Mouse (Mus musculus): ENCODE results near the gene Frrs1.
A peak's percentile ranks its signal among the peaks of the same experiment; 100 is the strongest.
"Not testable (repeated sequence)": the region's sequence is repeated elsewhere in the genome, so short reads cannot be mapped to it uniquely, and the experiment has no call there.

Gene Frrs1

DNA sequence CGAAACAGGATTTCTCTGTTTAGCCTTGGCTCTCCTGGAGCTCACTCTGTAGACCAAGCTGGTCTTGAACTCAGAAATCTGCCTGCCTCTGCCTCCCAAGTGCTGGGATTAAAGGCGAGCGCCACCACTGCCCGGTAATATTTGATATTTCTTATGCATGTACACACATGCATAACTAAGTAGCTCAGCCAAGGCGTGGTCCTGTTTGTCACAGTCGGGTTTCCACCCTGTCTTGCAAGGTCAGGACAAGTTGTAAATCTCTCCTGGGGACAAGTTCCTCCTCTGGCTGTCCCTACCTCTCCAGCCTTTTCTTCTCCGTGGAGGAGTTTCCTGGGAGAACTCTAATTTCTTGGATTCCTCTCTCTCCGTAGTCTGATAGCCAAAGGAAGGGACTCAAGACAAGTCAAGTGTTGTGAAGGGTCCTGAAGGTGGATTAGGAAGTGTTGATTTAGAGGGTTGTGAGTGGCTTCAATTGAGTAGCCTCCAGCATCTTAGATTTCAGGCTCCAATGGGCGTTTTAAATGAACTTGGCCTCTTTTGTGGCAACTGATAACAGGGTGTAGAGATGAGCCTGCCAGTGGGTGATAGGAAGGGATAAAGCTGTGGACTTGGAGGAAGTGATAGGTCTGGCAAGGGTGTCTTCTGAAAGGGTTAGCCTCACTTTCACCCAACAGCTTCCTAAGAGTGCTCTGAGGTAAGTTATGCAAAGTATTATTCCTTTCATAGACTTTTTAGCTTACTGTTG is at the start of gene Frrs1:
TSS of gene Frrs1 (plus strand) at position 524 of the 745 bp plus-strand sequence.
- no peak for DNase-seq

DNA sequence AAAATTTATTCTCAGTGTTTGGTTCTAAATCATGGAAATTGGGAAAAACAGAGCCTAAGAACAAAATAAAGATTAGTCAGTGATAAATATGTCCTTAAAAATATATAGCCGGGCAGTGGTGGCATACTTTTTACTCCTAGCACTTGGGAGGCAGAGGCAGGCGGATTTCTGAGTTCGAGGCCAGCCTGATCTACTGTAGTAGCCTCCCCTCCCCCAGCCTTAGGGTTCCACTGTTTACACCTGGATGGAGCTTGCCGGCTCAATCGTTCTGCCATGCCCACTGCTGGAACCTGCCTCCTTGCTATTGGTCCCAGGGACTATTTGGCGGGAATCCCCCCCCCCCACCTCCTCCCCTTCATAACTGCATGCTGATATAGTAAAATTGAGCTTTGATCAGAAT is 48.9 kb upstream of the Frrs1 start:
- DNase-seq, result not testable (repeated sequence)

DNA sequence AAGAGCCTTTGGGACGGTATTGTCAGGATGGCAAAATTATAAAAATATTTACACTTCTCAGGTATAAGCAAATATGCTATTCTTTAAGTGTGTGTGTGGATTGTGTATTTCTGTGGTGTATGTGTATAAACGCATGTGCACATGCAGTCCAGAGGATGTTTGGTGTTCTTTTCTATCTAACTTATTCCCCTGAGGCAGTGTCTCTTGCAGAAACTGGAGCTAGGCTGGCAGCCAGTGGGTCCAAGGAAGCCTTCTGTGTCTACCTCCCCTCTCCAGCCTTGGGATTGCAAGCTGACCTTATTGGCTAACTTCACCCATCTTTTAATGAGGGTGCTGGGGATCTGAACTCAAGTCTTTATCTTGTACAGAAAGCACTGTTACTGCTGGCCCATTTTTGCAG is 46.3 kb upstream of the Frrs1 start:
- no peak for DNase-seq

DNA sequence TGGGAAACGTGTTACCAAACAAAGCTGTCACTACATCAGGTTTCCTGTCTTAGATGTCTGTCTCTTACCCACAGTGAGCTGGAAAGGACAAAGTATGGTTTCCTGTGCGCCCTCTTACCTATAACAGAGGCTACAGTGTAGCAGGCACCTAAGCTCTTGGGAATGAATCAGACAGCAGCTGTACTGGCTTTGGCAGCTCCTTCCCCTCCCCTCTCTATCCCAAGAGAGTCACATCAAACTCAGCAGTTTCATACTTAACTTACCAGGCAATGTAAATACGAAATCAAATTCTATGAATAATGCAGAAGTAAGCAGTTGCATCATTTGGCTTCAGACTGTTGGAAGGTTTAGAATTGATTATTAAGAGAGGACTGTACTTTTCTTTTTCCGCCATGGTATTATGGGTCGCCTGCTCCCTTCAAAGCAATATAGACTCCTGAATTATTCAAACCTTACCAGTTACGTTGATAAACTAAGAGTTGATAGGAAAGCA is 43.9 kb upstream of the Frrs1 start:
- DNase-seq, result no peak

DNA sequence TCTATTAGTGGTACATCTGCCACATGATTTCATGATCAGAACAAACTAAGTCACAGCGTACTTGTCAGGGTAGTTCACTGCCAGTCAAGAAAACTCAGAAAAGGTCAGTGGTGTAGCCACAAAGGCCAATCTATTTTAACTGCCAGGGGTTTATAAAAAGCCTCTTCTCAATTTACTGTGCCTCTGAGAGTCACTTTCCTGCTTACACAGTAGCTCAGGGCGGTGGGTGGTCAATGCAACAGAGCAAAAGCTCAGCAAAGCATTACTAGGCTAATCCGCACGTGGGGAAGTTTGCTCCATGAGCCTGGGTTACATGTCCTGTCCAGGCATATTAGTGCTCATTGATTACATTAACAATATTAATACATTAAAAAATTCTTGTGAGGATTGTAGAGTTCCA is 43.3 kb upstream of the Frrs1 start:
- DNase-seq, result no peak

DNA sequence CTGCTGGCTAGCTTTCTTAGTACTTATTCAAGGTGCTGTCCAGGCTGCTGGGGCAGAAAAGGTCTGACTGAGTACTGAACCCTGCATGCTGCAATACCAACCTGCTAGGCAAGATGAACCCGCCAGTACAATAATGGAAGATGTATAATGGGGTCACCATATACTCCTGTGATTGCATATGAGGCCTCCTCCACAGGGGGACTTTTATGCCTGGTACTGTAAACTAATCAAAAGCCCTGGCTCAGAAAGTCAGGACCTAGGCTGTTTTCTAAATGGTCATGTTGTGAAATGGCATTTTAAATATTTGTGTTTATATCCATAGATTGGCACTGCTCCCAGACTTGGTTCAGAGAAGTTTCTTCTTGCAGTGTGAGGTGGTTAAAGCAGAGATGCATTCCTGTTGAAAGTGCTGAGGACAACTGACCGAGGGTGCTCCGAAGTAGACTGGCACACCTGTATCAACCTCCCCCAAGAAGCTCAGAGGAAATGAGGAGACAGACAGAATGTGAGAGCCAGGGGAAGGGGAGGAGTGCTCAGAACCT is 42.5 kb upstream of the Frrs1 start:
- no peak for DNase-seq

DNA sequence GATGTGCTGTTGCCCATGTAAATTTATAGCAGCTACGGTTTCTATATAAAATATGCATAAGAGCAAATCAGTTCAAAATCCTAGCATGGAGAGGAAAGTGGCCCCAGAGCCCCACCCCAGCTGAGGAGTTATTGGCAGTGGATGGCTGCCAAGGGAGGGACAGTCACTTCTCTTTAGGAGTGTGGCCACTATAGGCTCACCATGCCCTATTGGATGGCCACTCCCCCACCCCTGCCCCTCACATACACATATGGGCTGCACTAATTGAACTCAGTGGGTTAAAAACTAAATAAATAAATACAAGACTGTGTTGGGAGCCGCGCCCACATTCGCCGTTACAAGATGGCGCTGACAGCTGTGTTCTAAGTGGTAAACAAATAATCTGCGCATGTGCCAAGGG is 42.0 kb upstream of the Frrs1 start:
- DNase-seq, result no peak

DNA sequence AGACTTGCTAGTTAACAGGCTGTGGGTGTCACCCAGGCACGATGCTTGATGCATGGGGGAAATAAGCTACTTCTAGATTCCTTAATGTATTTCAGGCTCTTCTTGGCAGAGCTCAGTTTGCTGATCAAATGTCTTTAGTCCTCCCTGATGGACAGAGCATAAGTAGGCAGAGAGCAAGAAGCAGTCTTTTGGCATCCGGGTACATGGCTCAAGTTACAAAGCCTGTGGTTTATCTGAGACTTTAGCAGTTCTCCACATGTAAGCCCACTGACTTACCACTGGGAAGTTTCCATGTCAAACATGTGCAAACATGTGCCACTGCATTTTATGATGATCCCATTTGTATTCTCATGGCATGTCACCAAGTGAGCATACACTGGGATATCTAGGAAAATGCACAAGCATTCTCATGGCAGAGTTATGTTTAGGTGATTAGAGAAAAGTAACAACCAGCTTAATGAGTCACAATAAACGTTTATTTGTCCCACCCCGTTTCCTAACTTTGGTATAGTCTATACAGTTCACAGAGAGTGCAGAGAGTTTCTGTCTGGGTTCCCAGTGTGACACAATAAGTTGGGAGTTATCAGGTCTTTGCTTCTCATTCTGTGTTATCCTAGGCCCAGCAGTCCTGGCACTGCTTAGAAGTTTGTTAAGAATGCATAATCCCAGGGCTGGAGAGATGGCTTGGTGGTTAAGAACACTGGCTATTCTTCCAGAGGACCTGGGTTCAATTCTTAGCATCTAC is 32.6 kb upstream of the Frrs1 start:
- DNase-seq, result no peak

DNA sequence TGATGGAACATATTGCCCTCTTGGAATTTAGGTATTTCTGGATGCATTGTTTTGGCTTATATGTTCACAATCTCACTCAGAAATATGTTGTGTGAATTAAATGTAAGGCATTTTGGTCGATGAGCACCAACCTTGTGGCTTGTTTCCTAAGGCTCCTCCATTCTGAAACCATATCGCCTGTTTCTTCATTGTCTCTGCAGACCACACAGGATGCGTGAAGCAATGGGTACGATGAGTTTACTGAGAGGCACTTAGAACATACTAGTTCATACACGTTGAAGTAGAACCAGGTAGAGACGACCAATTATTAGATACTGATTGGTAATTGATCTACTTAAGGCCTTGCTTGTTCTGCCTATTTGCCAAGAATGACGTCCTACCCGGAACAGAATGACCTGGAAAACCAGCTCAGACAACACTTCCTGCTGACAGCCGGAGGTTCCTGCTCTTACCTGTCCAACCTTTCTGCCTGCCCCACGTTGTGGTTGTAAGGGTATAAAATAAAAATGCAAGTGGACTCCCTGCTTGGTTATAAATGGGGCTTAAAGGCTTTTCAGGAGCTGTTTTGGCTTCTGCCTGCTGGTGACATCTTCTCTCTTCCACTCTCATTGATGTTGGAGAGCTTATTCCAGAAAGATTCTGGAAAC is 29.9 kb upstream of the Frrs1 start:
- DNase-seq, result no peak

DNA sequence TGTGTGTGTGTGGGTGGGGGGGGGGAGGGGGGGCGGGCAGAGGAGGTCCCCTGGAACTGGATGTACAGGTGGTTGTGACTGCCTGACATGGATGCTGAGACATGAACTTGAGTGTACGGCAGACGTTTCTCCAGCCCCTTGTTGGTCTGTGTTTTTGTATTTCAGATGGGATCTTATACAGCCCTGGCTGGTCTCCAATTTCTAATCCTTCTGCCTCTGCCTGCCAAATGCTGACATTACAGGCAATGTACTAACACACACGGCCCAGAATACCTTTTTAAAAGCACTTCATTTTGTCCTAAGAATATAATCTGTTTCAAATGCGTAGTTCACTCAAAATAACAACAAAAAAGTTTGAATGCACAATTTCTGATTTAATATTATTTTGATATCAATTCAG is 27.9 kb upstream of the Frrs1 start:
- DNase-seq, result no peak

DNA sequence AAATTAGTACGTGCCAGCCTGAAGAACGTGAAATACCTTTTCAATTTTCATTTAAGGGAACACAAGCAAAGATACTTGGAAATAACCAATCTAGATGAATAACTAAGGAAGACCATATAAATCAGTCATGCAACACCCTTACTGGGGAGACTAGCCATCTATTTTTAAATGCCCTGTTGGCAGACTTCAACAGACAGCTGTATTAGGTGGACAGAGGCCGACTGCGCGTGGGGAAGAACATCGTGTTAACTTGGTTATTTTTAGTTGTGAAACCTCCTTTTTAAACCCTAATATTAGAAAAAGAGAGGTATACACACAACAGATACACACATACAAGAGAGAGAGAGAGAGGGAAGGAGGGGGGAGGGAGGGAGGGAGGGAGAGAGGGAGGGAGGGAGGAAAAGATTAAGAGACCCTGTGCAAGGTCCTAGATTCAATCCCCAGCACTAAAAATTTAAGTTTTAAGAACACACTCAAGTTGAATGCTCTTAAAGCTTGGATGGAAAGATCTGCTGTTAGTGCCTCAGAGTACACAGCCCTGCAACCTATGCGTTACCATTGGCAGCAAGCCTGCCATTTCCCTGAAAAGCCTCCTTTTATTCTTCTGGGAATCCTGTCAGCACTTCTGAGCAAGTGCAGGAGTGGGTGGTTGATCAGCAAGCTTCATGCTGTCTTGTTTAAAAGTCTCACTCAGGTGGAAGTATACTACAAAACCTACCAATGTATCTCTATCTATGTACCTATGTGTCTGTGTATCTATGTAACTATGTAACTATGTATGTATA is 26.5 kb upstream of the Frrs1 start:
- no peak for DNase-seq

DNA sequence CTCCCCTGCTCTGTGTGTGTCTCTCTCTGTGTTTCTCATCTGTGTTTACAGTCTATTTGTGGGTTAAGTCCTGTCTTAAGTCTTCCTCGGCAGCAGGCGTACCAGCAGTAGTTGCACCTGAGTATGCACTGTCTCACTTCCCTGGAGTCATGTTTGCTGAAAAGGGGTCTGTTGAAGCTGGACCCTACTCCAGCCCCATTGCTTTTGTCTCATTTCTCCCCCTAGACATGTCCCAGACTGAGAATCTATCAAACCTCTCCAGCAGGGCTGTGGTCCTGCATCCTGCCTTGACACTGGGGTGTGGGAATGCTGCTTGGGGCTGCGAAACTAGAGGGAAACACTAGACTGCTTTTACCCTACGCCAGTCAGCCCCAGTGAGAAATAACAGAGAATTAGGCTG is 25.8 kb upstream of the Frrs1 start:
- DNase-seq, result no peak

DNA sequence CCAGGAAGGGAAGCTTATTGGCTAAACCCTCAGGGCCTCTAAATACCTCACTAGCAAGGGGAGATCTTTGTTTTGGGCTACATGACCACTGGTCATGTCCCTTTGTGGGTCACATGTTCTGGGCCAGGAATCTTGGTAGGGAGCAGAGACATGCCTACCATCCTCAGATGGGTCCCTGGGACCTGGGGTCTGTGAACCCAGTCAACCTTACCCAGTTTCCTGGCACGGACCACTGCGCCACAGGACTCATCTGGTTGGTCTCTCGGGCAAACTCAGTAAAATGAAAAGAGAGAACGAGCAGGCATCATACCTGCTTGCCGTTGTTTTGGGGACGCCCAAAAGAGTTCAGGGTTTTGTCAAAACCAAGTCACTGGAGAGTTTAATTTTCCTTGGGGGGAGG is 25.0 kb upstream of the Frrs1 start:
- DNase-seq, result no peak

DNA sequence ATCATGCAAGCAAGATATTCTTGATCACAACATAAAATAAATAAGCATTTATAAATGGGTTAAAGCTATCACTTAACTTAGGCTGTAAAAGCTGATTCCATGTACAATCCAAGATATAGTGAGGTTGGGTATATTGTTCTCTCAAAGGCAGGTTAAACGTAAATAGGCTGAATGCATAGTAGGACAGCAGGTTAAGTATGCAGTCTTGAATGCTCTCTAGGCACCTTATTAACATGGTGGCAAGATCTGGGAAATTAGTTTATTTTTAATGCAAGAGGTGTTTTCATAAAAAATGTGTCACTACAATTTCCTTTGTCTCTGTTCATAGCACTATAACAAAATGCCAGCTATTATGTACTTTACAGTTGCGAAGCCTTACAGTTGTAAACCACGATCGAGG is 23.9 kb upstream of the Frrs1 start:
- no peak for DNase-seq

DNA sequence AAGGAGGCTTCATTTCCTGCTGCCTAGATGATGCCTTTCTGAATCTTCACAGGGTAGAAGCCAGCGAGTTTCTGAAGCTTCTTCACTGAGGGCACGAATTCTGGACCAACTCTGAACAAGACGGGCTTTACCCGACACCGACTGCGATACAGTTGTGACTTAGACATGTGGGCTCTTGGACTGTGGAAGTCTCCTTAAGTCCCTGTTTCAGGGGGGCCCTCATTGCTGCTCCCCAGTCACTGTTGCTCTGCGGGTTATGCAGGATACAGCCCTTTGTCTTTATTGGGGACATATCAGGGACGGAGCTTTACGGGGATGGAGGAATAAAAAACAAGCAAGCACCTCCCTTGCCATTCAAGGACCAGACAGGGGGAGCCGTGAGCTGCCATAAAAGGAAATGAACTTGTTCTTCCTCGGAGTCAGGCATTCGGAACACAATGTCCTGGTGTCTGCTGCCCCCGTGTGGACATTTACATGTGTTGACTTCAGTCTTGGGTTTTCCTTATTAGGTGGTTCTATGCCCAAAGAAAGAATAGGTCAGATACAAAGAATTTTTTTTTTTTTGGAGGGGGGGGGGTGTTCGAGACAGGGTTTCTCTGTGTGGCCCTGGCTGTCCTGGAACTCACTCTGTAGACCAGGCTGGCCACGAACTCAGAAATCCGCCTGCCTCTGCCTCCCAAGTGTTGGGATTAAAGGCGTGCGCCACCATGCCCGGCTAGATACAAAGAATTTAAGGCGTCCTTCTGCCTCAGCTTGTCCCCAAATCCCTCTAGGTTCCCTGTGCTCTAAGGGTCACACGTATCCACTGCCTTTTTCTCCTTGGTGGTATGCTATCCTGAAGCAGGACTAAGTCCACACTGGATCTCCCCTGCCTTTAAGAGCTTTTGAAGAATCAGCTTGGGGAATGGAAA is 23.2 kb upstream of the Frrs1 start:
- DNase-seq, result peak; percentile 83 to 87

DNA sequence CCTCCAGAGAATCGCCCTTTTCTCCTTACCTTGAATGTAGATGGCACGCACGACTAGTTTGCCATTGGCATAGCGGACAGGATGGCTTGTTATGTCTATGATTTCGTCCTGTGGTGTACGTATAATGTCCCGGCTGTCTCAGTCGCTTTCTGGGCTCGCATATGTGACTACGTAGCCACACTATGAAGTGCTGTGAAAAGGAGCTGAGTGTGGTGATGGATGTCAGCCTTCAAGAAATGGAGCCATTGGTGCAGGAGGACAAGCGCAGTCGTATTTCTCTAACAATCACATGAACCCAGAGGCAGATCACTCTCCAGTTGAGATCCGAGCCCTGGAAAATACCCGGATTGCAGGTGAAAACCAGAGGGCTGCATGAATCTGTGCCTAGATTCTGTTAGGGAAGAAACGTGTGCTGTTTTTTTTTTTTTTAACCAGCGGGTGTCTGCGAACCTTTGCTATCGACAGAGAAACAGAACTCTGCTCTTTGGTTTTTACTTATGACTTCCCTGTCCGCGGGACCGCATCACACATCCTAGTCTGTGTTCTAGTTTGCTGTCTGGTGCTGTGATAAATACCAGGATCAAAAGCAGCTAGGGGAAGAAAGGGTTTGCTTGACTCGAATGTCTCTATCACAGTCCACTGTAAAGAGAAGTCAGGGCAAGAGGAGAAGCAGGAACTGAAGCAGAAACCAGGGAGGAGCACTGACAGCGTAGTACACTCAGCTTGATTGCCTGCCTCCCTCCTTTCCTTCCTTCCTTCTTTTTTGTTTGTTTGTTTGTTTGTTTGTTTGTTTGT is 22.4 kb upstream of the Frrs1 start:
- no peak for DNase-seq

DNA sequence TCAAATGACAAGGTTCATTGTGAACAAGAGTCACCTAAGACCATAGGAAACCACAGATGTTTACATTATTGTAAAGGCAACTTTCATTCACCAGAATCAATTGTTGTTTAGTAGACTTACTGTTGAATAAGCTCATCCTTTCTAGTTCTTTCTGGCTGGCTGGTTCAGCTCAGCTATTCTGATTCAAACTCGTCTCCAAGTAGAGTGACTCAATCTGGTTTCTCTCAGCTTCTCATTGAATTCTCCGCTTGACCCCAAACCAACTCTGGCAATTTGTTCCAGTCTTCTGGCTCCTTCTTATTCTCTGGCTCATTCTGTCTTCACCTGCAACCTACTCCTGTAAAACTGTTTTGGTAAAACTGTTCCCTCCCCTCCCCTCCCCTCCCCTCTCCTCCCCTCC is 18.0 kb upstream of the Frrs1 start:
- DNase-seq, result no peak

DNA sequence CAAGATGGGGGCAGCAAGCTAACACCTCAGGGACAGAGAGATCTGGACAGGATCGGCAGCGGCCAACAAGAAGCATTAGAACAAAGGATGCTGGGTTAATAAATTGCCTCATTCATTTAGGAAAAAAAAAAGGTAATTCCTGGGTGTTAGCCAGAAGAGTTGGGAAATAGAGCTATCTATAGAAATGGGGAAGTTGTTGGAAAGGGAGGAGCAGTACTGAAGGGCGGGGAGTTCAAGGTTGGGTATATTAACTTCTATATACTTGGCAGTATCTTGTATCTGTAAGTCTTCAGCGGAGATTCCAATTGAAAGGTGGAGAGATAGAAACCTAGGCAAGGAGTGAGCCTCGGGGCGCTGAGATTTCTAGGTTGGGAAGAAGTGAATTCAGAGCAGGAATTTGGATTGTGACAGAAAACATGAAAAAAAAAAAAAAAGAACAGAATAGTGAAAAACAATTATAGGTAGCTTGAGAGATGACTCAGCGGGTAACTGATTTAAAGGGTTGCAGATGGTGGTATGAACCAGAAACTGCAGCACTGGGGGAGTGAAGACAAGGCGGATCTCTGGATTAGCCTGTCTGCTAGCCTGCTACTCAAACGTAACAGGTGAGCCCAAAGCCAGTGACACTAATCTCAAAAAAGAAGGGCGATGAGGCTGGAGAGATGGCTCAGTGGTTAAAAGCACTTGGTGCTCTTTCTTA is 14.2 kb upstream of the Frrs1 start:
- DNase-seq, result no peak

DNA sequence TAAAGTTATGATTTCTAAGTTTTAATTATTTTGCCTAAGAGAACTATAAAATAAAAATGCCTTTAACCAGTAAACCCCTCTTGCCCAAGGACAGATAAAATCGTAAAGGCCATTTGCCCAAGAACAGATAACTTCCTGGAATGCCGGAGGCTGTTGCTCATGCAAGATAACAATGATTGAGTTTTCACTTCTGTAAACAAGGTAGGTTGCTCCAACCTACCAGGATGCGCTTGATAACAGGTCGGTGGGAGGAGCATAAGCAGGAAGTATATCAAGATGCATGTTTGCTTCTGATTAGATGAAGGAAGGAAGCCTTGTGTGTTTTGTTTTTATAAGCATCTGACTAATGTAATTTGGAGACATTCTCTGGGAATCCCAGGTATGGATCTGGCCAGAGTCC is 13.2 kb upstream of the Frrs1 start:
- DNase-seq, result no peak

DNA sequence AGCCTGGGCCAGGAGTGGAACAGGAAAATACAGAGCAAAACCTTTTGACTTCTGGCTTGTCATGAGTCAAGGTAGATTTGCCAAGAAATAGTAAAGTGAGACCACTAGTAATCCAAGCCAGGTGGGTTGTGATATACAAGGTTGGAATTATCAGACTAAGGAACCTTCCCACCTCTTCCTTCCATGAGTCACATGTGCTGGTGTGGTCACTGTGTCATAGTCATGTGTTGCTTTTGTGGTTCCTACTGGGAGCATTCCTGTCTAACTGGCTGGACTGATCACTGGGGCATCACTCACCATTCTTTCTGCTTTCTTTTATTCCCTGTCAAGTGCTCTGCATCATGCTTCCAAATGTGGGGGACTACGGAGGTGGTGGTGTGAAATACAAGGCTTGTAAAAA is 11.2 kb upstream of the Frrs1 start:
- DNase-seq, result no peak
